Mouse (Mus musculus) erythroblast, embryonic 14.5 days (primary cell): ENCODE measurements around the gene Vcp.

Source experiments
- GATA1 ChIP-seq: IDR thresholded peaks from 2 replicates; pipeline ENCODE4 v1.6.1; 2012; ENCODE audit warnings: low read length, inconsistent platforms, mixed read lengths
- TAL1 ChIP-seq: IDR thresholded peaks from 3 replicates; pipeline ENCODE4 v1.6.1; 2012; ENCODE audit warnings: low read length, inconsistent platforms, mixed read lengths

DNA sequence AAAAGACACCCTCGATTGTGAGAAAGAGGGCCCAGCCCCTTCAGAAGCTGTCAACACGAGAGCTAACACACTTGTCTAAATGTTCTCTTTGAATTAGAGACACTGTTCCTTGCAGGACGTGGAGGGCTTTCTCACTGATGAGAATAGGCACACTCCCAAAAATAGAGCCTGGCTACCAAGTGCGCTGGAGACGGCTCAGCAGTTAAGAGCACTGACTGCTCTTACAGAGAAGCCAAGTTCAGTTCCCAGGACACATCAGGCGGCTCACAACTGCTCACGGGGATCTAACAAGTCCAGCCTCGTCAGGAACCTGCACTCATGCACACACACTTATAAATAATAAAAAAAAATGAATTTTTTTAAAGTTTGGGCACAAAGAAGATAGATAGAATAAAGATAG, 41.4 kb downstream of the Vcp start:
- TF ChIP-seq TAL1 = no peak
- TF ChIP-seq GATA1 = no peak
